Mouse (Mus musculus) CH12.LX (cell line): Measurements from ENCODE around the gene Ccnc. TPM values are rescaled to one million over a fixed set of nuclear protein-coding genes. Genes with fewer than 3 reads are reported as not detected.
A peak's percentile ranks its signal among the peaks of the same experiment; 100 is the strongest.

ENCODE experiments used
- DNase-seq: peaks from one replicate; pipeline ENCODE4 v3.0.0-alpha.2; 2013; ENCODE audit errors: extremely low read depth
- H3K27ac ChIP-seq: 2 replicates; pipeline ENCODE4 v1.5.1; 2012; ENCODE audit warnings: low read depth, mild to moderate bottlenecking, control low read depth, moderate library complexity; ENCODE audit not compliant: insufficient read depth
- H3K27me3 ChIP-seq: replicated peaks from 2 replicates; pipeline ENCODE3; 2012; ENCODE audit warnings: inconsistent platforms
- H3K36me3 ChIP-seq, 2 experiments: replicated peaks in 1 of 2; 2 replicates each; pipeline versions ENCODE3 to v1.6.1; 2012; ENCODE audit warnings: inconsistent platforms in 1 of 2, low read length in 1 of 2, mild to moderate bottlenecking in 1 of 2, mixed read lengths in 1 of 2, moderate library complexity in 1 of 2; ENCODE audit not compliant: control insufficient read depth in 1 of 2, insufficient read depth in 1 of 2
- H3K4me1 ChIP-seq, 2 experiments: 2 replicates each; pipeline ENCODE4 v1.6.1; 2012; ENCODE audit warnings: inconsistent platforms in 1 of 2, moderate library complexity in 1 of 2; ENCODE audit not compliant: insufficient read depth in 2 of 2, control insufficient read depth in 1 of 2
- H3K4me2 ChIP-seq: 2 replicates; pipeline ENCODE4 v1.6.1; 2012; ENCODE audit warnings: low read depth, mild to moderate bottlenecking, control low read depth; ENCODE audit not compliant: poor library complexity, insufficient read depth, severe bottlenecking
- H3K4me3 ChIP-seq, 3 experiments: fragments of 150-350 bp in 1 of 3; sonication (generic) in 1 of 3; replicated peaks in 1 of 3; 2 replicates each; pipeline versions ENCODE3 to v1.5.1; 2011 to 2012; ENCODE audit warnings: low read depth in 2 of 3, low read length in 2 of 3, mild to moderate bottlenecking in 2 of 3, moderate library complexity in 2 of 3, control low read depth in 1 of 3, improper control_type of control experiment in 1 of 3, inconsistent platforms in 1 of 3, mixed read lengths in 1 of 3; ENCODE audit not compliant: poor library complexity in 1 of 3
- H3K79me2 ChIP-seq: replicated peaks from 2 replicates; pipeline ENCODE4 v1.6.1; 2012; ENCODE audit warnings: mild to moderate bottlenecking, moderate library complexity; ENCODE audit not compliant: control insufficient read depth, poor library complexity, insufficient read depth, severe bottlenecking; ENCODE audit errors: extremely low read depth
- H3K9ac ChIP-seq: 2 replicates; pipeline ENCODE4 v1.6.1; 2012; ENCODE audit warnings: low read depth, mild to moderate bottlenecking, control low read depth, moderate library complexity; ENCODE audit not compliant: insufficient read depth
- H3K9me3 ChIP-seq: replicated peaks from 2 replicates; pipeline ENCODE3; 2012; ENCODE audit warnings: low read length, inconsistent platforms, mixed read lengths
- BHLHE40 ChIP-seq: IDR thresholded peaks from 2 replicates; pipeline ENCODE4 v1.6.1; 2011; ENCODE audit warnings: mild to moderate bottlenecking, low read depth, low read length, improper control_type of control experiment
- CHD1 ChIP-seq: IDR thresholded peaks from 2 replicates; pipeline ENCODE4 v1.6.1; 2012; ENCODE audit warnings: low read depth, low read length, improper control_type of control experiment, inconsistent platforms
- CTCF ChIP-seq, 2 experiments: IDR thresholded peaks in 1 of 2; conservative IDR thresholded peaks in 1 of 2; 2 replicates each; pipeline ENCODE4 v1.5.1; 2011 to 2012; ENCODE audit warnings: low read depth in 2 of 2, low read length in 2 of 2, improper control_type of control experiment in 1 of 2, inconsistent platforms in 1 of 2, mild to moderate bottlenecking in 1 of 2, moderate library complexity in 1 of 2
- EP300 ChIP-seq: IDR thresholded peaks from 2 replicates; pipeline ENCODE4 v1.6.1; 2011; ENCODE audit warnings: low read length, improper control_type of control experiment
- HCFC1 ChIP-seq: IDR thresholded peaks from 2 replicates; pipeline ENCODE4 v1.6.1; 2012; ENCODE audit warnings: low read depth, mild to moderate bottlenecking, inconsistent platforms, low read length, improper control_type of control experiment
- IRF4 ChIP-seq: IDR thresholded peaks from 2 replicates; pipeline ENCODE4 v1.6.1; 2014; ENCODE audit warnings: low read depth, mild to moderate bottlenecking, inconsistent platforms, low read length, improper control_type of control experiment
- JUN ChIP-seq: IDR thresholded peaks from 2 replicates; pipeline ENCODE4 v1.6.1; 2011; ENCODE audit warnings: low read depth, mild to moderate bottlenecking, low read length, improper control_type of control experiment, moderate library complexity; ENCODE audit not compliant: insufficient read depth
- JUND ChIP-seq: conservative IDR thresholded peaks from 2 replicates; pipeline ENCODE4 v1.6.1; 2011; ENCODE audit warnings: low read depth, low read length, improper control_type of control experiment
- MAFK ChIP-seq: IDR thresholded peaks from 2 replicates; pipeline ENCODE4 v1.6.1; 2011; ENCODE audit warnings: low read length, improper control_type of control experiment; ENCODE audit not compliant: insufficient replicate concordance
- MAX ChIP-seq: IDR thresholded peaks from 2 replicates; pipeline ENCODE4 v1.6.1; 2011; ENCODE audit warnings: low read length, improper control_type of control experiment
- MAZ ChIP-seq: IDR thresholded peaks from 2 replicates; pipeline ENCODE4 v1.6.1; 2012; ENCODE audit warnings: low read depth, mild to moderate bottlenecking, inconsistent platforms, low read length, improper control_type of control experiment, moderate library complexity
- NELFE ChIP-seq: IDR thresholded peaks from 2 replicates; pipeline ENCODE4 v1.6.1; 2011; ENCODE audit warnings: low read depth, low read length, improper control_type of control experiment
- NRF1 ChIP-seq: IDR thresholded peaks from 2 replicates; pipeline ENCODE4 v1.6.1; 2014; ENCODE audit warnings: low read depth, mild to moderate bottlenecking, inconsistent platforms, low read length, improper control_type of control experiment, moderate library complexity
- PAX5 ChIP-seq: IDR thresholded peaks from 2 replicates; pipeline ENCODE4 v1.6.1; 2012; ENCODE audit warnings: low read length, inconsistent platforms, mixed read lengths
- POLR2AphosphoS2 ChIP-seq: IDR thresholded peaks from 2 replicates; pipeline ENCODE4 v1.6.1; 2011; ENCODE audit warnings: low read depth, low read length, improper control_type of control experiment
- RAD21 ChIP-seq: IDR thresholded peaks from 2 replicates; pipeline ENCODE4 v1.6.1; 2011; ENCODE audit warnings: low read depth, mild to moderate bottlenecking, low read length, improper control_type of control experiment, moderate library complexity
- SMC3 ChIP-seq: IDR thresholded peaks from 2 replicates; pipeline ENCODE4 v1.6.1; 2011; ENCODE audit warnings: low read depth, low read length, improper control_type of control experiment
- USF1 ChIP-seq: IDR thresholded peaks from 2 replicates; pipeline ENCODE4 v1.6.1; 2014; ENCODE audit warnings: low read depth, mild to moderate bottlenecking, inconsistent platforms, low read length, improper control_type of control experiment
- ZC3H11A ChIP-seq: IDR thresholded peaks from 2 replicates; pipeline ENCODE4 v1.6.1; 2012; ENCODE audit warnings: low read depth, mild to moderate bottlenecking, inconsistent platforms, low read length, improper control_type of control experiment
- dilution Hi-C: fragments of 300-500 bp; cut with MboI; formaldehyde crosslinking; loops from 2 replicates; pipeline ENCODE4 v1.14.3; 2020; ENCODE audit warnings: low sequenced_read_pairs; ENCODE audit not compliant: extremely low pct_unique_long_range_greater_than_20kb, extremely low pct_ligation_motif_present
- in situ Hi-C: fragments of 300-500 bp; cut with MboI; formaldehyde crosslinking; loops from 3 replicates; pipeline ENCODE4 v1.14.3; 2019; ENCODE audit warnings: low sequenced_read_pairs, low pct_ligation_motif_present, low pct_unique_long_range_greater_than_20kb, mixed read lengths
- polyA plus RNA-seq: library from polyadenylated mRNA; unstranded; fragments of >175 nt; gene quantifications from 2 replicates; pipeline ENCODE4 v1.2.1, GENCODE M21; 2012; ENCODE audit warnings: low read depth; ENCODE audit not compliant: insufficient read length
- total RNA-seq, 2 experiments: library from RNA; depleted of rRNA; stranded (reverse); fragments of 300-350 nt in 1 of 2; fragments of >200 nt in 1 of 2; gene quantifications; 2 replicates each; pipeline ENCODE4 v1.2.3; 2012 to 2014

Gene Ccnc
- total and polyA plus RNA-seq, 3 experiments = 20.7 to 61.4 (median 32.3) TPM

DNA sequence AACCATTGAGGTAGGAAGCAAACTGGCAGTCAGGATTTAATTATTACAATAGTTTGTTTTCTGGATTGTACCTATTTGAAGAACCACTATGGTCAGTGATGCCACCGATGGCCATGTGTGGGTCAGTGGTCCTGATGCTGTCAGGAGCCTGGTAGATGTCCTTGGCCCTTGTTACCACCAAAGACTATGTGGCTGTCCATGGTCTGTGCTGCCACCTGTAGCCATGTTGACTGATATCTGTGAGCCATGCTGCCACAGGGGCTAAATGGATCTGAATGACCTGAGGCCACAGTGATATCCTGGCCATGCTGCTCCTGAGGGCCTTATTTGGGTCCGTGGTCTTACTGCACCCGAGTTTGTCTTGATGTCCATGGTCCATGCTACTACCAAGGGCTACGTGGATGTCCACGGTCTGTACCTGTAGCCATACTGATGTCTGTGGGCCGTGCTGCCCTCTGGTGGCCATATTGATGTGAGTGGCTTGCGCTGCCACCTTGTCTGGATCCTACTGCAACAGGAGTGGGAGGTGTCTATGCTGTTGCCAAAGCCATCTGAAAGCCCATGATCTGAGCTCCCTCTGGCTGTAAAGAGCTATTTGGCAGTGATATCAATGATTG, 31.8 kb upstream of the Ccnc start:
- Histone ChIP-seq H3K9ac (no peak overlapping the region), H3K79me2 (no peaks in the 10 kb centered on the region), H3K27ac (no peak overlapping the region), H3K9me3 (no peaks in the 10 kb centered on the region), H3K27me3 (no peaks in the 10 kb centered on the region), H3K4me1 (peaks cover 3% of the 10 kb centered on the region in 2 experiments; a peak in 1 of 4 replicates), H3K36me3 (no peaks in the 10 kb centered on the region), H3K4me2 (no peak overlapping the region), H3K4me3 (no peak overlapping the region)
- peak; percentile 70 for DNase-seq
- TF ChIP-seq MAFK (no peak), RAD21 (peak; percentile 66), CTCF (conservative IDR thresholded peaks at IDR 0.05 in 1 of 2, IDR thresholded peaks at IDR 0.05 in 1 of 2; ENCODE audit: low read depth in 2 of 2, low read length in 2 of 2) (peak; percentile 70 to 92), MAZ (no peak), SMC3 (peak; percentile 92), JUND (no peak)
- in situ Hi-C loops (loop anchor here (10.0 to 25.0 kb wide), 3 partner anchors 101 to 258 kb away; no protein-coding TSS in a partner anchor), dilution Hi-C loops (no loop called here)

DNA sequence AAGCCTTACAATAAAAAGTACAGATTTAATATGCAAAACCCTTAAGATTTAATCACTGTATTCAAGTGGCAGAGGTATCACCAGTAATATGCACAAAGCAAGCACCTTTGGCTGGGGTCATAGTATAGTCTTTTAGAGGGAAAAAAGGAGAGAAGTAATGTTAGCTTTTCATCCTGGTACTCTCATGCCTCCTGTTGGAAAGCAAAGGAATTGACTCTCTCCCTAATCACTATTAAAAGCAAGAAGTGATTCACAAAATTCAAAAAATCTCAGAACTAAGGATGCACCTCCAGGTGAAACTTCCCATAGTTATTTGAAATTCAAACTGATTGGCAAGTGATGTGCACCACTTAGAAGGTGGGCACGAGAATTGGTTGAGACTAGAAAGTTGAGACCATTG, 22.5 kb upstream of the Ccnc start:
- H3K79me2 ChIP-seq = no peaks in the 10 kb centered on the region
- in situ Hi-C loops (no loop called here), dilution Hi-C loops (no loop called here)
- no peaks in the 10 kb centered on the region for H3K4me1 ChIP-seq
- no peak overlapping the region for H3K27ac ChIP-seq
- no peak overlapping the region for H3K4me2 ChIP-seq
- H3K36me3 ChIP-seq = no peaks in the 10 kb centered on the region
- TF ChIP-seq BHLHE40 (no peak), RAD21 (peak; percentile 64), JUND (no peak), ZC3H11A (no peak), USF1 (no peak), NRF1 (no peak), POLR2AphosphoS2 (no peak), PAX5 (no peak), CTCF (conservative IDR thresholded peaks at IDR 0.05 in 1 of 2, IDR thresholded peaks at IDR 0.05 in 1 of 2; ENCODE audit: low read depth in 2 of 2, low read length in 2 of 2) (peak; percentile 32 to 60; a peak in 2 of 4 replicates), SMC3 (peak; percentile 33), MAZ (no peak), JUN (no peak), EP300 (no peak), HCFC1 (no peak), IRF4 (no peak), NELFE (no peak), MAX (no peak), CHD1 (no peak)
- TF ChIP-seq, all 38 proteins: peak for 3
- peaks cover 41% of the 10 kb centered on the region for H3K27me3 ChIP-seq
- H3K9me3 ChIP-seq = no peaks in the 10 kb centered on the region
- no peak overlapping the region for H3K9ac ChIP-seq
- DNase-seq = no peak
- no peak overlapping the region for H3K4me3 ChIP-seq
